Mouse (Mus musculus) neural tube, embryonic 10.5 days (tissue): Measurements from ENCODE around the gene Vat1.
"Not testable (repeated sequence)": the region's sequence is repeated elsewhere in the genome, so short reads cannot be mapped to it uniquely, and the experiment has no call there.

Source experiments
- DNase-seq: peaks from one replicate; pipeline ENCODE4 v3.0.0-alpha.2; 2017; ENCODE audit warnings: low spot score; ENCODE audit errors: extremely low spot score

The Vat1 gene

GRCm38 (mm10) chr11:101442127-101442693, 23.8 kb downstream of the Vat1 start, which contains the start of gene Rpl27:
Rpl27 (plus strand) TSS chr11:101442298.
- peak; percentile 99 for DNase-seq

- not testable (repeated sequence) for DNase-seq
These were observed 24.4 kb downstream of the Vat1 start for GRCm38 (mm10) chr11:101441450-101442126.

GRCm38 (mm10) chr11:101438006-101438405, 28.0 kb downstream of the Vat1 start:
- not testable (repeated sequence) for DNase-seq

- no peak for DNase-seq
These were observed 29.1 kb downstream of the Vat1 start for GRCm38 (mm10) chr11:101436916-101437315.

- no peak for DNase-seq
These were observed 30.2 kb downstream of the Vat1 start for GRCm38 (mm10) chr11:101435831-101436230.

- DNase-seq, result no peak
These were observed 32.6 kb downstream of the Vat1 start for GRCm38 (mm10) chr11:101433396-101433795.

GRCm38 (mm10) chr11:101431327-101431726, 34.7 kb downstream of the Vat1 start:
- no peak for DNase-seq

GRCm38 (mm10) chr11:101426165-101426564, 39.9 kb downstream of the Vat1 start:
- DNase-seq, result no peak

GRCm38 (mm10) chr11:101424925-101425813, 40.9 kb downstream of the Vat1 start, which contains the start of the genes Rundc1 and Ptges3l:
Rundc1 (plus strand) TSS chr11:101425085.
Ptges3l (minus strand) TSS chr11:101425333.
- DNase-seq, result peak; percentile 99

- peak; percentile 54 for DNase-seq
These were observed 41.8 kb downstream of the Vat1 start, which contains the start of gene Gm27029 for GRCm38 (mm10) chr11:101424105-101424851. Gm27029 (minus strand) TSS chr11:101424796.

- DNase-seq, result no peak
These were observed 45.9 kb downstream of the Vat1 start for GRCm38 (mm10) chr11:101420148-101420547.

- DNase-seq, result no peak
These were observed 46.4 kb downstream of the Vat1 start for GRCm38 (mm10) chr11:101419610-101420009.

- DNase-seq, result no peak
These were observed 47.0 kb downstream of the Vat1 start for GRCm38 (mm10) chr11:101418991-101419390.

- peak; percentile 91 for DNase-seq
These were observed 48.8 kb downstream of the Vat1 start, which contains the start of gene Aarsd1 for GRCm38 (mm10) chr11:101417101-101417855. Aarsd1 (minus strand) TSS chr11:101417615.

GRCm38 (mm10) chr11:101416433-101417100, 49.5 kb downstream of the Vat1 start:
- DNase-seq, result peak; percentile 18

GRCm38 (mm10) chr11:101415306-101415705, 50.7 kb downstream of the Vat1 start:
- no peak for DNase-seq
